Mouse (Mus musculus): ENCODE data around the gene Mfn1. TPM values are rescaled to one million over a fixed set of nuclear protein-coding genes. Genes with fewer than 3 reads are reported as not detected.

Gene Mfn1
- polyA plus RNA-seq, 1 experiment, result 55.1 TPM

GRCm38 (mm10) chr3:32621658-32622057 lies 92.4 kb downstream of the Mfn1 start:
- Histone ChIP-seq H3K4me1 (ENCODE audit: control insufficient read depth, insufficient read depth, low read length) (no peaks in the 10 kb centered on the region), H3K27ac (ENCODE audit: insufficient read depth, low read length) (no peak overlapping the region), H3K4me3 (ENCODE audit: insufficient read depth, low read length) (no peak overlapping the region)
- no peak for TF ChIP-seq CTCF (IDR thresholded peaks at IDR 0.05; ENCODE audit: borderline replicate concordance, insufficient read depth, low read length)
- no peak for TF ChIP-seq POLR2A (IDR thresholded peaks at IDR 0.05; ENCODE audit: low read depth, low read length)

GRCm38 (mm10) chr3:32622106-32622505 lies 92.8 kb downstream of the Mfn1 start:
- H3K4me3 ChIP-seq (ENCODE audit: insufficient read depth, low read length), result no peak overlapping the region
- no peak overlapping the region for H3K27ac ChIP-seq (ENCODE audit: insufficient read depth, low read length)
- H3K4me1 ChIP-seq (ENCODE audit: control insufficient read depth, insufficient read depth, low read length), result no peaks in the 10 kb centered on the region
- TF ChIP-seq POLR2A (IDR thresholded peaks at IDR 0.05; ENCODE audit: low read depth, low read length), result no peak
- TF ChIP-seq CTCF (IDR thresholded peaks at IDR 0.05; ENCODE audit: borderline replicate concordance, insufficient read depth, low read length), result no peak

- TF ChIP-seq CTCF (IDR thresholded peaks at IDR 0.05; ENCODE audit: borderline replicate concordance, insufficient read depth, low read length), result no peak
- TF ChIP-seq POLR2A (IDR thresholded peaks at IDR 0.05; ENCODE audit: low read depth, low read length), result no peak
- no peak overlapping the region for H3K4me3 ChIP-seq (ENCODE audit: insufficient read depth, low read length)
- H3K4me1 ChIP-seq (ENCODE audit: control insufficient read depth, insufficient read depth, low read length), result no peaks in the 10 kb centered on the region
- no peak overlapping the region for H3K27ac ChIP-seq (ENCODE audit: insufficient read depth, low read length)
Observed at GRCm38 (mm10) chr3:32628141-32628540, 98.9 kb downstream of the Mfn1 start.

Other genes starting within 250 kb of the Mfn1 start
- gene Zmat3, start 163.5 kb upstream of the Mfn1 start, polyA plus RNA-seq (2011; ENCODE audit: insufficient read length, low read depth, missing spikeins), result 96.0 and 103 TPM in 2 replicates
- 38.5 and 45.1 TPM in 2 replicates for gene Pik3ca, start 131.8 kb upstream of the Mfn1 start, polyA plus RNA-seq (2011; ENCODE audit: insufficient read length, low read depth, missing spikeins)
- gene Kcnmb3, start 37.2 kb upstream of the Mfn1 start, polyA plus RNA-seq (2011; ENCODE audit: insufficient read length, low read depth, missing spikeins), result not detected in 2 replicates
- gene Zfp639, start 19.2 kb upstream of the Mfn1 start, polyA plus RNA-seq (2011; ENCODE audit: insufficient read length, low read depth, missing spikeins), result 60.1 and 62.1 TPM in 2 replicates
- gene Gnb4, start 87.1 kb downstream of the Mfn1 start, polyA plus RNA-seq (2011; ENCODE audit: insufficient read length, low read depth, missing spikeins), result 31.7 and 44.8 TPM in 2 replicates
- 51.3 and 62.1 TPM in 2 replicates for gene Actl6a, start 176.8 kb downstream of the Mfn1 start, polyA plus RNA-seq (2011; ENCODE audit: insufficient read length, low read depth, missing spikeins)
- gene Ndufb5, start 207.5 kb downstream of the Mfn1 start, polyA plus RNA-seq (2011; ENCODE audit: insufficient read length, low read depth, missing spikeins), result 102 and 125 TPM in 2 replicates
- gene Mrpl47, start 208.1 kb downstream of the Mfn1 start, polyA plus RNA-seq (2011; ENCODE audit: insufficient read length, low read depth, missing spikeins), result 18.9 and 22.7 TPM in 2 replicates